Mouse (Mus musculus): ENCODE results near the gene Lipa.

Gene Lipa

GRCm38 (mm10) chr19:34468216-34468615 lies 59.1 kb downstream of the Lipa start:
- DNase-seq (ENCODE audit: low spot score in 2 of 2) = no peak

DNA sequence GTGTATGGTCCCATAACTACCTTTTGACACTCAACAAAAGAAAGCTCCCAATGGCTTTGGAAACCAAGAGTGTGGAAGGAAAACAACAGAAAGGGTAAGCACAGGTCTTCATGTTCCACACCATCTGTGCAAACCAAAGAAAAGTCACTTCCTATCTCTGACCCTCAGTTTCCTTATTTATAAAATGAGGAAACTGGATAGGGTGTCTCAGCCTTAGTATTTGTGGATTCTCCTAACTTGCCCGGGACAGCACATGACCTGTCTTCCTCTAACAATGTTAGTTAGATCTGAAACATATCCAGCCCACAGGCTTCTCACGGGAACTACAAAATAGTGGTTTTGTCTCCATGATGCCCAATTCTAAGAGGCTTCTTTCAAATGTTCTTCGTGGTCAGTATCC lies 62.8 kb downstream of the Lipa start:
- no peak for DNase-seq (ENCODE audit: low spot score in 2 of 2)

- DNase-seq (ENCODE audit: low spot score in 2 of 2) = no peak
These were observed 65.7 kb downstream of the Lipa start for GRCm38 (mm10) chr19:34461451-34462019.

DNA sequence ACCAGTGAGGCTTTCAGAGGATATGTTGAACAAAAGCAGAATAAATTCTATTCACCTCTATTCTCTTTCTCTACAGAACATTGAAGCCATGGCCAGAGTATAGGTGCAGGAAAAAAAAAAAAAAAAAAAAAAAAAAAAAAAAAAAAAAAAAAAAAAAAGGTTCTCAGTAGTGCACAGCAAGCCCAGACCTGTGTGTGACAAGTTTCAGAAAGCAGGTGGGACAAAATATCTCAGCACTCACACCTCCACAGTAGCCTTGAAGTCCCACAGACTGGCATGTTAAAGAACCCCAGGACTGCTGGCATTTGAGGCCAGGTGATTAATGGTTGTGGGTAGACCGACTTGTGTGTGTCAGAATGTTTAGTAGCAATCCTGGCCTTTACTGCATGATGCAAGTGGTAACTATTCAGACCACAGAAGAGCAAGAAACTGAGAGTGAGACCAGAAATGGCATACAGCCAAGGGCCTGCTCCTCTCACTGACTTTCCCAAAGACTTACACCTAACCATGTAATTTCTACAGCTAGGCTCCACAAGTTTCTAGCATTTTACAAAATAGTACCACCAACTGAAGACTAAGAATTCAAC lies 76.4 kb downstream of the Lipa start:
- no peak for DNase-seq (ENCODE audit: low spot score in 2 of 2)

DNA sequence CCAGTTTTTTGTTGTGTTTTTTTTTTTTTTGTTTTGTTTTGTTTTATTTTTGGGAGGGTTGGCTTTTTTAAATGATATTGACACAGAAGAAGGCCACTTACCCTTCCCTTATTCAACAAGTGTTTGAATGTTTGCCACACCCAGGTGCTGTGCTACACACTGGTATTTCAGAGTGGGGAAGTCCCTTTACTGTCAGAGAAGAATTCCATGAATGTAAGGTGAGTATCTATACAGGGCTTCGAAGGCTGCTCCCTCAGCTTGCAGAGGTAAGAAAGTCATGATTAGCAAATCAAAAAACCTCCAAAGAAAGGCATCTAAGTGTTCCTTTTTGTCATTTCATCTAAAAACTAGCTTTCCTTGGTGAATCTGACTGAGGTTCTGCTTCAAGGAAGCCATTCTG lies 78.4 kb downstream of the Lipa start:
- DNase-seq (ENCODE audit: low spot score in 2 of 2) = no peak

DNA sequence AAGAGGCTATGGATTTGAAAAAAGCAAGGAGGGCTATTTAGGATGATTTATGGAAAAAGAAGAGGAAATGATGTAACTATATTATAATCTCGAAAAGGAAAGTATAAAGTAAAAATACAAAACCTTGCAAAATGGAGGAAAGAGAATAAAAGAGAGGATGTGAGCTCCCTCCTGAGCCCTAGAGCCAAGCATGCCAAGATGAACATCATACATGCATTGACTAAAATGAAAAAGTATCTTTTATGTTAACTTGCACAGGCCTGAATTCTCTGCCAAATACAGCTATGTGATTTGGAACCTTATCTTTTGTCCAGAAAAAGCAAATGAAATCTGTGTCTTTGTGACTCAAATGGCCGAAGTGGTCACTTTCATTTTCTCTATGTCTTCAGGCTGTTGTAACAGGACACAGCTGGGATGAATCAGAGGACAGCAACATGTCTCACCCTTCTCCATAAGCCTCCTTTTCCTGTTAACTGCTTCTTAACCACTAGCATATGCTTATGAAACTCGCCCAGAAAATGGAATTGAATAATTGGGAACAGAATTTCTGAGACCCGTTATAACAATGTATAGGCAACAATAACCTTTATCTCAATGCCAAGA lies 81.8 kb downstream of the Lipa start:
- DNase-seq (ENCODE audit: low spot score in 2 of 2) = no peak

GRCm38 (mm10) chr19:34444785-34445184 lies 82.5 kb downstream of the Lipa start:
- no peak for DNase-seq (ENCODE audit: low spot score in 2 of 2)

Data from thymus, postnatal 10 days (tissue).